Mouse (Mus musculus): ENCODE data around the gene Klk1b8.
"Not testable (repeated sequence)": the region's sequence is repeated elsewhere in the genome, so short reads cannot be mapped to it uniquely, and the experiment has no call there.

Gene Klk1b8

DNA sequence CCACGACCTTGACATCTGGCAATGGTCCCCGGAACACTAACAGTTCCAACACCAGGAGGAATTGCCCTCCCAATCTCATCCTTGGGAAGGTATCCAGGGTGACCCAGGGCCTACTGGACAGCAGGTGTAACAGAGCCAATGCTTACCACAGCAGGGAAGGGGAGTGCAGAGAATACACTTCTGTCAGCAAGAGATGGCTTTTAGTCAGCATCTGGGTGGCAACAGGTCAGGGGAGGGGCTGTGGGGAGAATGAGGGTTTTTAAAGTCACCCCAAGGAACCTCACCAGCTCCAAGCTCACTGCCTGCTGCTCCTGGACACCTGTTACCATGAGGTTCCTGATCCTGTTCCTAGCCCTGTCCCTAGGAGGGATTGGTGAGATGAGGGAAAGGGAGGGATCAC, at the start of gene Klk1b8:
Gene Klk1b8, plus strand, starts transcription at position 301 of the 400 bp plus-strand sequence.
- no peak for DNase-seq (ENCODE audit: low spot score)

DNA sequence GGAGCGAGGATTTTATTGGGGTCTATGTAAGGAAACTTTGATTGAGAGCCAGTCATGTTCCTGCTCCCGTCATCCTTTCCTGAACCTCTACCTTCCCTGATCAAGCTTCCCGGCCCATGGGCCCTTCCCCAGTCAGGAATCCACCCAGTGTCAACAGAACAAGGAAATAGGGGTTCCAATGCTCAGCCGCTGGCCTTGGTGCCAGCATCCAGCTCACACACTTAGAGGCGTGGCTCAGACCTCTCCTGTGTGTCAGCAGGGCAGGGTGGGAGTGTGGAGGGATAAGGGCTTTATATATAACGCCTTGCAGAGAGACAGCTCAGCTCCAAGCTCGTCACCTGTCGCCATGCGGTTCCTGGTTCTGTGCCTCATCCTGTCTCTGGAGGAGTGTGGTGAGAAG, 35.6 kb upstream of the Klk1b8 start:
- DNase-seq (ENCODE audit: low spot score) = no peak

DNA sequence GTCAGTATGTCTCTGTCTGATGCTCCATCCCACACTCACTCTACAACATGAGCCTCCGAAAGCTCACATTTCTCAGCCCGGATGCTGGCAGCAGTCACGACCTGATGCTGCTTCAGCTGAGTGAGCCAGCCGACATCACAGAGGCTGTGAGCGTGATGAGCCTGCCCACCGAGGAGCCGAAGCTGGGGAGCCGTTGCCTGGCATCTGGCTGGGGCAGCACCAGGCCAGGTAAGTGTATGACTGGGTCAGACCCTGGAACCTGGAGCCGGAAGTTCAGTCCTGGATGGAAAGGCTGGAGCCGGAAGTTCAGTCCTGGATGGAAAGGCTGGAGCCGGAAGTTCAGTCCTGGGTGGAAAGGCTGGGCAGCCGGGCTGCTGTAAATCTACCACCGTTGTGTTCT, 32.0 kb upstream of the Klk1b8 start:
- no peak for DNase-seq (ENCODE audit: low spot score)

DNA sequence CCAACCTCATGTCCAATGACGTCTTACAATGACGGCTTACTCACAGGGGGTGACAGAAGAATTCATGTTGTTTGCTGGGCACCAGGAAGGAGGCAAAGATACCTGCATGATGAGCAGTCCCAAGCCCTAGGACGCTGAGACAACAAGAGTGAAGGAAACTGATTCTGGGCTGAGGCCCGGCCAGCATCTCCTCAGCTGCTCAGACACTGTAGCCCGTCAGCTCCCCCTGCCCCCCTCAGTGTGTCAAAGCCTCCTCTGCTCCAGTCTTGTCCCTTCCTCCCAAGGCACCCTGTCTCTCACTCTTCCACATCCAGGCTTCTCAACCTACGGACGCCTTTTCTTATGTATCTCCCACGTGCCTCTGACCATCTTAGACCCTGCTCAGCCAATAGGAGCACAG, 31.6 kb upstream of the Klk1b8 start:
- DNase-seq (ENCODE audit: low spot score) = no peak

DNA sequence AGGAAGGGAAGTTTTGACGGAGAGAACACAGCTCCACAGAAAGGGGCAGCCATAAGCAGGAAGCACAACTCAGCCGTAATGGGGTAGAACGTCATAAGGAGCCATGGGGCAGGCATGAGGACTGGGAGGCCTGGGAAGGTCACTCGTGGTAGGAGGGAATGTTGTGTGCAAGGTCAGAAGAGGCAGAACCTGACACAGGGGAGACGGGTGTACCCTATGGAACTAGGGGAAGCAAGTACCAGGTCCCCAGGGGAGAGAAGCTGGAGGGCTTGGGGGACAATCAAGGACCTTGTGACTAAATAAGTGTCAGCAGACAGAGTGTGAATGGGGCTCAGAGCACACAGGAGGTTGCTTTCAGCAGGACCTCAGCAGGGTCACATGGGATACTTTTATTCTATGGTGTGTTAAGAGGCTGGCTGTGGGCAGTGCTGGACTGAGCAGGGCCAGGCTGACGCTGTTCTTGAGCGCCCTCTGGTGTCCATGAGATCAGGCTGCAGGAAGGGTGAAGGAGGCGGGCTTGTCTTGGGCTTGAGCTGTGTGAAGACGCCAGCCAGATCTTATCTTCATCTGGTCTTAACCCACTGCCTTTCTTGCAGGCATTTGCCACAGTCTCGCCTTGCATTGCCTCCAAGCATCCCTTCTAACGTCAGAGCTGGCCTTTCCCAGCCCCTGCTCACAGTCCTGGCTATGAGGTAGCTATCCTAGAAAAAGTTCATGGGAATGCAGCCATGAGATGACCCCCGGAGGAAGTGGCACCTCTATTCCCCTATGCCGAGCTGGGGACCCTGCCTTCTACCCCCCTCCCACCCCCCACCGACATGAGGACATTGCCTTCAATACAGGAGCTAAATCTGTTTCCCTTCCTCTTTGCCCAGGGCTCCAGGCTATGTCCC, 30.7 kb upstream of the Klk1b8 start:
- DNase-seq (ENCODE audit: low spot score) = peak; percentile 32

DNA sequence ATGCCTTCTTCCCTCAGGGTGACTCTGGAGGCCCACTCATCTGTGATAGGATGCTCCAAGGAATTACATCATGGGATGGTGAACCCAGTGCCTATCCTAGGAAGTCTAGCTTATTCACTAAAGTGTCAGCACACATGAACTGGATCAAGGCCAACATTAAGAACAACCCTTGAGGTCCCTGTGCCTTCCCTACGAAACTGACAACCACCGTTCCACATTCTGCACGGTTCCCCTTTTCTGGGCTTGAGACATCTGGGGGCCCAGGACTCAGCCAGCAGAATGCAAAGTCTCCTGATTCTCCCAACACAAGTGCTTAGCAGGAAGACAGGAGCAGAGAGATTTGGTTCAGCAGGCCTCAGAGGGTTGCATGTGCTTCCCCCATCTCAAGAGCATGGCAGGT, 29.9 kb upstream of the Klk1b8 start:
- DNase-seq (ENCODE audit: low spot score) = no peak

DNA sequence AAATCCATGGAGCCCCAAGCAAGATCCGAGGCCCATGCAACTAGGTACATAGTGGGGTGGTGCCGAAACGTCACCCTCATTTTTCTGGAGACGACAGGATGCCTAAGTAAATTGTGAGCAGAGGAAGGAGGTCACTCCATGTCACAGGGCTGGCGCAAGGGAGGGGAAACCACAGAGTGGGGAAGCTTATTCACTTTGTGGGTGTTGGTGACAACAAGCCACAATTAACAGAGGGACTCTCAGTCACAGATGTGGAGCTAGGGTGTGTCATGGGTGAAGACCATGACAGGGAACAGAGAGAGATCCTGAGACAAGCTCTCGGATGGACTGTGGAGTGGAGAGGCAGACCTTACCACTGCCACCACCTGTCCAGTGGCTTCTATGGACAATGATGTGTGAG, 29.4 kb upstream of the Klk1b8 start:
- no peak for DNase-seq (ENCODE audit: low spot score)

DNA sequence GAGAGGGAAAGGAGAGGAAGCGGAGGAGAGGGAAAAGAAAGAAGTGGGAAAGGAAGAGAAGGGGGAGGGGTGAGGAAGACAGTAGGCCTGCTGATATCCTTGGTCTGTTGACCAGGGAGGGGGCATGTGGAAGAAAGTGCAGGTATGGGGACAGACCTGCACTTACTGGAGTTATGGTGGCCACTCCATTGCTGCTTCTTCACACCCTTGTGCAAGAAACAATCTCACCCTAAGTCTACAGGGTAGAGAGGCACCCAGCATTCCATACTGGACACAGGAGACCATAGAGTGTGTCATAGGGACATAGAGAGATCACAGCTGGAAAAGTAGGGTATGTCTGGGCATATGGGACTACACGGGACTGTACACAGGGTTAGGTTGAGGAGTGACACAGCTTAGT, 28.5 kb upstream of the Klk1b8 start:
- no peak for DNase-seq (ENCODE audit: low spot score)

DNA sequence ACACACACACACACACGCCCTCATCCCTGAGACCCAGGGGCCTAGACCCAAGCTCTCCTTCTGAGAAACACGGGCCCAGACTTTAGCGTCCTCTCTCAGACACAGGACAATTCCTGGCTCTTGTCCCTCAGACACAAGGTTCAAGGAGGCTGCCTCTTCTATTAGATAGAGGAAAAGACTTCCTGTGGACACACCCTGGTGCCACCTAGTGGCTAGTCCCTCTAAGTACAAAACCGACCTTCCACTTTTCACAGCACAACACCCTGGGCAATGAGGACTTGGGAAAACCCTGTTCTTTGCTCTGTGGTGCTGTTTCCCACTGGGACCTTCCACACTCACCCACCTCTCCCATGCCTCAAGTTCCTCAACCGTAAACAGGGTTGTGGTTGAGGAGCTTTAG, 24.5 kb upstream of the Klk1b8 start:
- no peak for DNase-seq (ENCODE audit: low spot score)

DNA sequence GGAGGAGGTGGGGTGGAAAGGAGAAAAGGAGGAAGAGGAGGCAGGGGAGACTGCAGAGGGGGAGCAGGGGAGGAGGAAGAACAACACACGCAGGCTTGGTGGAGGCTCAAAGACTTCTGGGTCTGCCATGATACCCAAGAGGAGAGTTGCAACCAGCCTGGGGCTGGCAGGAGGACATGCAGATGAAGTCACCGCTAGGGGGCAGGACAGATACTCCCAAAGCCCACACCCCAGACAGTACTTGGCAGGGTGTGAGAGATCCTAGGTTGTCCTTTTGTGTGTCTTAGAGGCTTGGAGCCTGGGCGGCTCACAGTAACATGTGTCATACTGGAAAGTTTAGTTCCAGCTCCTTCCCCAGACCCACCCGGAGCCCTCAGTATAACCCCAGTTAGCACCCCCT, 21.9 kb upstream of the Klk1b8 start:
- no peak for DNase-seq (ENCODE audit: low spot score)

DNA sequence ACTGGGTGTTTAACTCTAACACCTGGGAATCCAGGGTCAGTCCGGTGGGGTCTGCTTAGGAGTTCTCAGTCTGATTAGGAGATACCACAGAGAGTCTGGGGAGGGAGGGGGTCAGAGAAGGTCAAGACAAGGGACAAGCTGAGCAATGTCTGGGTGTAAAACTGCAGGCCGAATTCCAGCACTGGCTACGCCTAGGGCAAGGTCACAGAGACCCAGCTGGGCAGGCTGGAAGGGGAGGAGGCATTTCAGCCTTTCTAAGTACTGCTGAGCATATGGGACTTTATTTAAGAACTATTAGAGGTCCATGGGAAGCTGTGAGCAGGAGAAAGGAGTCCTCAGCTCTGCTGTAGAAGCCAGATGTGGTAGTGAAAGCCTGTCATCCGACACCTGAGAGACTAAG, 18.1 kb upstream of the Klk1b8 start:
- DNase-seq (ENCODE audit: low spot score) = no peak

DNA sequence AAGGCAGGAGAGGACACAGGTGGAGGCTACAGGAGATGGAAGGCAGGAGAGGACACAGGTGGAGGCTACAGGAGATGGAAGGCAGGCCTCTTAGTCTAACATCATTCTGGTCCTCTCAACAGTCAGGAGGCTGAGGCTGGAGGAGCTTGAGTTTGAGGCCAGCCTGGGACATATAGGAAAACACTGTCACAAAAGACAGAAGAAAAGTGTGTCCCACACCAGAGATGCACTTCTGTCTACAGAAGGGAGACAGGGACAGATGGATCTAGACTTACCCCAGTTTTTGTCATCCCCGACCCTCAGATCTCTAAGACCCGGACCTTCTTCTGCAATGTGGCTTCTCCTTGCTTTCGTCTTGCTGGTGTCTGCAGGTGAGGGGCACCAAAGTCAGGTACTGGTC, 17.0 kb upstream of the Klk1b8 start, which contains the start of gene Klk15:
Gene Klk15, plus strand, starts transcription at position 301 of the 400 bp plus-strand sequence.
- no peak for DNase-seq (ENCODE audit: low spot score)

DNA sequence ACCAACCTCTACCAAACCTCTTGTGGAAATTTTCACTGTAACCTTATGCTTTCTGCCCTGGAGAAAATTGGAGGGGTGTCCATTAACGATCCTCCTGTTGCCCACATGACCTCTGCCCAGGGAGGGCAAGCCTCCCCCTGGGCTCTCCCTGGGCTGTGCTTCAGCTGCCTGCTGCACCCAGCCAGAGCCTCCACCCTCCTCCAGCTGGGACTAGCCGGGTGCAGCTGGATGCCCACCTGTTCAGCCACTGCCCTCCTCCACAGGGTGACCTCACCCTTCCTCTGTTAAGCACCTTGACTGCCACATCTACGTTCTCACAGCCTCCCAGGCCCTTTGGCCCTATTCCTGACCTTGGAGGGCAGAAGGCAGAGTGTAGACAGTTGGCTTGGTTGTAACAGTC, 15.7 kb upstream of the Klk1b8 start:
- DNase-seq (ENCODE audit: low spot score) = no peak

DNA sequence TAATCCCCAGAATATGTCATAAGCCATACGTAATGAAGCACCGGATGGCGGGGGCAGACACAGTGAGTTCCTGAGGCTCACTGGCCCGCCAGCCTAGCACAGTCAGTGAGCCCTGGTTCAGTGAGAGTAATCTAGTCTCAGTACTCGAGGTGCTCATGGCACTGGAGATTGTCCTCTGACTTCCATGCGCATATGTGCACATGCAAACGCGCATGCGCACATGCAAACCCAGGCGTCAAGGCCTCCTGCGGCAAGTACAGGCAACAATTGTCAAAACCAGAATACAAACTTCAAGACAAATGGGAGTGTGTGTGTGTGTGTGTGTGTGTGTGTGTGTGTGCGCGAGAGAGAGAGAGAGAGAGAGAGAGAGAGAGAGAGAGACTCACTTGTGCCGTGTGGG, 13.9 kb upstream of the Klk1b8 start:
- DNase-seq (ENCODE audit: low spot score) = no peak

DNA sequence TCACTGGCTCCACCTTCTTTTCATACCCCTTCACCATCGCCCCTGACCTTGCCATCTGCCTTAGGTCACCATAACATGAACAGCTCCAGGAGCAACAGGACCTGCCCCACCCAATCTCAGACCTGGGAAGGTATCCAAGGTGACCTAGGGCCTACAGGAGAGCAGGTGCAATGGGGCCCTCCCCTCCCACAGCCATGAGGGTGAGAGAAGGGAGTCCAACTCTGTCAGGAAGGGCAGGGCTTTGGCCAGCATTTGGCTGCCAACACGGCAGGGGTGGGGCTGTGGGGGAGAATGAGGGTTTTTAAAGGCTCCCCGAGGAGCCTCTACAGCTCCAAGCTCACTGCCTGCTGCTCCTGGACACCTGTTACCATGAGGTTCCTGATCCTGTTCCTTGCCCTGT, 8.2 kb upstream of the Klk1b8 start:
- not testable (repeated sequence) for DNase-seq (ENCODE audit: low spot score)

DNA sequence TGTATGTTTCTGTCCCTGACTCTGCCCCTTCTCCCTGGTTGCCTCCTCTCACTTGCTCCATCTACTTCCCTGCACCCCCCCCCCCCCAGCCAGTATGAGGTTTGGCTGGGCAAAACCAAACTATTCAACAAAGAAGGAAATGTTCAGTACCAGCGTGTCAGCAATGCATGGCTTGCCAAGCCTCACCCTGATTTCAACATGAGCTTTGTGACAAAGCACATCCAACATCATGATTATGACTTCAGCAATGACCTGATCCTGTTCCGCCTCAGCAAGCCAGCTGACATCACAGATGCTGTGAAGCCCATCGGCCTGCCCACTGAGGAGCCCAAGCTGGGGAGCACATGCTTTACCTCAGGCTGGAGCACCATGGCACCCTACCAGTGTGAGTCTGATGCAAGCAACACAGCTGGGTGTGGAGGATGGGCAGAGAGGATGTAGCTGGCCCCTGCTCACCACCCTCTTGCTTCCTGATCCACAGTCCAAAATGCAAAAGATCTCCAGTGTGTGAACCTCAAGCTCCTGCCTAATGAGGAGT, 5.7 kb upstream of the Klk1b8 start:
- DNase-seq (ENCODE audit: low spot score) = no peak

DNA sequence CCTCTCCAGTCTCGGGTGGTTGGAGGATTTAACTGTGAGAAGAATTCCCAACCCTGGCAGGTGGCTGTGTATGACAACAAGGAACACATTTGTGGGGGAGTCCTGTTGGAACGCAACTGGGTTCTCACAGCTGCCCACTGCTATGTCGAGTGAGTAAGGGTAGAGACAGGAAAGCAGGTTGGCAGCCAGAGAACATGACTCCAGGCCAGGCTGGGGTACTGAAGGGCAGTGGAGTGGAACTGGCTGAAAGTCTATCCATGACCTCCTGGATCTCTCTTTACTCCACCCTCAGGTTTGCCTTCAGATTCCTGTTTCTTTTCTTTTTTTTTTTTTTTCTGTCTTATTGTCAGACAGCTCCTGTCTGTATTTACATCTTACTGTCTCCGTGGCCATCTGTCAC, 2.2 kb downstream of the Klk1b8 start:
- no peak for DNase-seq (ENCODE audit: low spot score)

DNA sequence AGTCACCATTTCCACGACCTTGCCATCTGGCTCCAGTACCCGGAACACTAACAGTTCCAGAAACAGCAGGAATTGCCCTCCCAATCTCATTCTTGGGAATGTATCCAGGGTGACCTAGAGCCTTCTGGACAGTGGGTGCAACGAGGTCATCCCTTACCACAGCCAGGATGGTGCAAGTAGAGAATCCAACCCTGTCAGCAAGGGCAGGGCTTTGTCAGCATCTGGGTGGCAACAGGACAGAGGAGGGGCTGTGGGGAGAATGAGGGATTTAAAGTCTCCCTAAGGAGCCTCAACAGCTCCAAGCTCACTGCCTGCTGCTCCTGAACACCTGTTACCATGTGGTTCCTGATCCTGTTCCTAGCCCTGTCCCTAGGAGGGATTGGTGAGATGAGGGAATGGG, 16.0 kb downstream of the Klk1b8 start, which contains the start of gene Klk1b1:
Gene Klk1b1, plus strand, starts transcription at position 301 of the 400 bp plus-strand sequence.
- no peak for DNase-seq (ENCODE audit: low spot score)

DNA sequence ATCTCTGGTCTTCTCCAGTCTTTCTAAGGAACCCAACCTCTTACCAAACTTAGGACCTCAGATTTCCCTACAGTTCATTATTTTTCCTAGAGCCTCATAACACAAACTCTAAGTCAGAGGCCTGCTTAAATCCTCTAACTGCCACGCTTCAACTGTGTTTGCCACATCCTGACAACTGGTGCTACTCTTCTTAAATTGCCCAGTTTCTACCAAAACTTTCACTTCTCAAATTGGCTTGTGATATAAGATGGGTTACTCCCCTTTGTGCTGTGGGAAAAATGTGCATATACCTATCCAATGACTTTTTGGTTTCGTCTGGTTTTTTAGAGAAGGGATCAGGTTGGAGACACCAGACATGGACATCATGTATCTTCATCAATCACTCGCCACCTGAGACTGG, 16.6 kb downstream of the Klk1b8 start:
- DNase-seq (ENCODE audit: low spot score) = no peak

DNA sequence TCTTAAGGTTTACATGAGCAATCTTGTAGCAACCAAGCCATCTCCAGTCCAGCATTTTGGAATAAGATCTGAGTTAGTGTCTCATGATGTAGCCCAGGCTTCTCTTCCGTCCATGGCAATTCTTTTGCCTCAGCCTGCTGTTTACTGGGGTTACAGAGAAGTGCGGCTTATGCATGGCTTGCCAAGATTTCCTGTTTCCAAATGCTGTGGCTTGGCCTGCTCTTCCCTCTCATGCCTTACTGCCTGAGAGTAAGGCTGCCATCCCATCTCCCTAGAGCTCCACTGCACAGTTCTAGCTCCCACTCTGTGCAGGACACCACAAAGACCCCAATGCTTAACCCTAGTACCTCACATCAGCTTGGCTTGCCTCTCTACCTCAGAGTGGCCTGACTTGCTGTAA, 17.1 kb downstream of the Klk1b8 start:
- no peak for DNase-seq (ENCODE audit: low spot score)

DNA sequence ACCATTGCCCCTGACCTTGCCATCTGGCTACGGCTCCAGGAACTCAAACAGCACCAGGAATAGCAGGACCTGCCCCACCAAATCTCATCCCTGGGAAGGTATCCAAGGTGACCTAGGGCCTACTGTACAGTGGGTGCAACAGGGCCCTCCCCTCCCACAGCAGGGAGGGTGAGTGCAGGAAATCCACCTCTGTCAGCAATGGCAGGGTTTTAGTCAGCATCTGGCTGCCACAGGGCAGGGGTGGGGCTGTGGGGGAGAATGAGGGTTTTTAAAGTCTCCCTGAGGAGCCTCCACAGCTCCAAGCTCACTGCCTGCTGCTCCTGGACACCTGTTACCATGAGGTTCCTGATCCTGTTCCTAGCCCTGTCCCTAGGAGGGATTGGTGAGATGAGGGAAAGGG, 25.3 kb downstream of the Klk1b8 start, which contains the start of gene Klk1b9:
Gene Klk1b9, plus strand, starts transcription at position 301 of the 400 bp plus-strand sequence.
- DNase-seq (ENCODE audit: low spot score) = not testable (repeated sequence)

DNA sequence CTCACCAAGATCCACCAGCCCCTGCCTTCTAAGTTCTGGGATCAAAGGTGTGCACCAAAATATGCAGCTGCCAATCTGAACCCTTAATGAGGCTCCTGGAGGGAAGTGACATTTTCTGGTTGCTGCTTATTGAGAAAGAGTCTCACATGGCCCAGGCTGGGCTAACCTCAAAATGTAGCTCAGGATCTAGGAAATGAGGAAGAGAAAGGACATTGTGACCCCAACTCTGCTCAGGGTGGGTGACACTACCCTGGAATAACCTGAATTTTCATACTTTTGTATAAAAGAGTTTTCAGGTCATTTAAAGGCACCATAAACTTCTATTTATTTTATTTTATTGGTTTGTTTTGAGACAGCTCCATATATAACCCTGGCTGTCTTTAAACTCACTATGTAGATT, 35.2 kb downstream of the Klk1b8 start:
- DNase-seq (ENCODE audit: low spot score) = no peak

DNA sequence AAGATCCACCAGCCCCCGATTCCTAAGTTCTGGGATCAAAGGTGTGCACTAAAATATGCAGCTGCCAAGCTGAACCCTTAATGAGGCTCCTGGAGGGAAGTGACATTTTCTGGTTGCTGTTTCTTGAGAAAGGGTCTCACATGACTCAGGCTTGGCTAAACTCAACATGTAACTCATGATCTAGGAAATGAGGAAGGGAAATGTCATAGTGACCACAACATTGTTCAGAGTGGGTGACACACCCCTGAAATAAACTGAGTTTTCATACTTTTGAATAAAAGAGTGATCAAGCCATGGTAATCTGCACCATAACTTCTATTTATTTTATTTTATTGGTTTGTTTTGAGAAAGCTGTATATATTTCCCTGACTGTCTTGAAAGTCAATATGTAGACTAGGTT, 44.4 kb downstream of the Klk1b8 start:
- DNase-seq (ENCODE audit: low spot score) = not testable (repeated sequence)

DNA sequence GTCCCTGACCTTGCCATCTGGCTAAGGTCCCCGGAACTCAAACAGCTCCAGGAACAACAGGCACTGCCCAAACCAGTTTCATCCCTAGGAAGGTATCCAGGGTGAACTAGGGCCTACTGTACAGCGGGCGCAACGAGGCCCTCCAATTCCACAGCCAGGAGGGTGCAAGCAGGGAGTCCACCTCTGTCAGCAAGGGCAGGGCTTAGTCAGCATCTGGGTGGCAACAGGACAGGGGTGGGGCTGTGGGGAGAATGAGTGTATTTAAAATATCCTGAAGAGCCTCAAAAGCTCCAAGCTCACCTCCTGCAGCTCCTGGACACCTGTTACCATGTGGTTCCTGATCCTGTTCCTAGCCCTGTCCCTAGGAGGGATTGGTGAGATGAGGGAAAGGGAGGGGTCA, 45.1 kb downstream of the Klk1b8 start, which contains the start of gene Klk1b11:
Gene Klk1b11, plus strand, starts transcription at position 301 of the 400 bp plus-strand sequence.
- DNase-seq (ENCODE audit: low spot score) = not testable (repeated sequence)
